Mouse (Mus musculus): Measurements from ENCODE around the gene Adam15.

Gene Adam15

DNA sequence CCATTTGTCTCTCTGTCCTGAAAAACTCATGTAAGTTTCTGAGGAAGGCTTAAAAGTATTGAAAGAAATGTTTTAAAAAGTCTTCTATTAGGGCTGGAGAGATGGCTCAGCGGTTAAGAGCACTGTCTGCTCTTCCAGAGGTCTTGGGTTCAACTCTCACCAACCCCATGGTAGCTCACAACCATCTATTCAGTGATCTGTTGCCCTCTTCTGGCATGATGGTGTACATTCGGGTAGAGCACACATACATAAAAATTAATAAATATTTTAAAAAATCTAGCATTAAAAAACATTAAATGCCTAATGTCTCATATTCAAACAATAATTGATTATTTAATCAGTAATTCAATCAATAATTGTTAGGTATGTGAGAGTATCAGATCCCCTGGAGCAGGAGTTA is 49.3 kb downstream of the Adam15 start:
- no peak for DNase-seq (ENCODE audit: low read depth, low spot score)

DNA sequence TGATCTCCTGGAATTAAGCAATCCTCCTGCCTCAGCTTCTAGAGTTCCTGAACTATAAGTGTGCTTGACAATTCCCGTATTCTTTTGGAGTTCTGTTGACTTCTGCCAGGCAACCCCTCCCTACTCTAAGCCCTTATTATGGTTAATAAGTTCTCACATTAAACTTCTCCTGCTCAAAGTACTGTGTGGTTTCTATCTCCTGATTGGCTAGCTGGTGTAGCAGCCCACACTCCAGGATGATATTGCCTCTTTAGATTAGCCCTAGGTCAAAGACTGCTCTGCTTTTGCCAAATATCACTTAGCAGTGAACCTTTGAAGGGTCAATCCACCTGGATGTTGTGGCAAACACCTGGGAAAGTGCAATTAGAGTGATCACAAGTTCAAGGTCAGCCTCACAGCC is 49.7 kb downstream of the Adam15 start:
- DNase-seq (ENCODE audit: low read depth, low spot score): no peak

DNA sequence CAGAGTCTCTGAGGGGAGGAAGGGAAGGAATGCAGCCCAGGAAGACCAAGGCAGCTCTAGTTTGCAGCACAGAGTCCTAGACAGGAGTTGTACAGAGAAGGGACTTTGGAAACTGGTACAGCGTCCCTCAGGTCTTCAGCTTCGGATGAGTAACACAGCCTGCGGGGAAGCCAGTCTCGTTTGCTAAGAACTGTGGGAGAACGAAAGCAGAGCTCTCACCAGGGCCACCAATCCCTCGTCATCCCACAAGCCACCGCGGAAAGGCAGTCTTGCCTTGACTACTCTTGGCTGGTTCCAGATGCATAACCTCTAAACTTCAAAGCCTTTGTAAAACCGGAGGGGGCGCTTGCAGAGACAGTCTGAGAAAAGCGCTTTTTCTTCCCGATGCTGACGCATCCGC is 50.3 kb downstream of the Adam15 start:
- DNase-seq (ENCODE audit: low read depth, low spot score): no peak

DNA sequence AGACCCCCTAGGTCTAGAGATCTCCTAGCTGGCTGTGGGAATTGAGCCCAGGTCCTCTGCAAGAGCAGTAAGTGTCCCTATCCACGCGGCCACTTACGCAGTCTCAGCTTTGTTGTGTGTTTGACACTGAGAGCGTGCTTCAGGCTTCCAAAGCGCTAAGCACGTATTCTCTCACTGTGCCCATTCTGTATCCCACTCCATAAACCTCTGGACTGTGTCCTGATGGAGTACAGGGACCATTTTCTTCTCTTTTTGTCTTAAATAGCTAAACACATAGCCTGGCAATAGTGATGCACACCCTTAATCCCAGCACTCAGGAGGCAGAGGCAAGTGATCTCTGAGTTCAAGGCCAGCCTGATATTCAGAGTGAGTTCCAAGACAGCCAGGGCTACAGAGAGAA is 50.9 kb downstream of the Adam15 start:
- no peak for DNase-seq (ENCODE audit: low read depth, low spot score)

DNA sequence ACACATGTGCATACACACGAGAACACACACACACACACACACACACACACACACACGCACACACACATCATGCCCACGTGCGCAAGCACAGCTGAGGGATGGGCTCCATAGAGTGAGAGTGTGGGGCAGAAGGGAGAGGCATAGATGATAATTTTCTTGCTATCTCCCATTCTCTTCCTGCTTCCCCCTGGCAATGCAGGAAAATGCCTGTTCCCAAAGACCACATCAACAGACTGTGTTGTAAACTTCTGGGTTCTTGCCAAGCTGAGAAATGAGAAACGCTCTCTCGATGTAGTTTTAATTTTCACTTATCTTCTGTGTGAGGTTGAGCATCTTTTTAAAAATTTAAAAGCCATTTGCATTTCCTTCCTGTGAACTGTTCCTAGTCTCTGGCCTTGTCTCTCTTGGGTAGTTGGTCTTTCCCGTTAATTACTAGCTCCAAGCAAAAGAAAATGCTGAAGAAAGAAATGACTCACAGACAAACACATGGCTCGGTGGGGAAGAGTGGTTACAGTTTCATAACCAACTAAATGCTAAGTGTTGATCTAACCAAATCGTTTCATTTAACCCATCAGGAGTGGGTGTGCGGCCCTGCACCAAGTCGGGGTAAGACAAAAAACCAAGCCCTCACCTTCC is 52.9 kb downstream of the Adam15 start:
- no peak for DNase-seq (ENCODE audit: low read depth, low spot score)

DNA sequence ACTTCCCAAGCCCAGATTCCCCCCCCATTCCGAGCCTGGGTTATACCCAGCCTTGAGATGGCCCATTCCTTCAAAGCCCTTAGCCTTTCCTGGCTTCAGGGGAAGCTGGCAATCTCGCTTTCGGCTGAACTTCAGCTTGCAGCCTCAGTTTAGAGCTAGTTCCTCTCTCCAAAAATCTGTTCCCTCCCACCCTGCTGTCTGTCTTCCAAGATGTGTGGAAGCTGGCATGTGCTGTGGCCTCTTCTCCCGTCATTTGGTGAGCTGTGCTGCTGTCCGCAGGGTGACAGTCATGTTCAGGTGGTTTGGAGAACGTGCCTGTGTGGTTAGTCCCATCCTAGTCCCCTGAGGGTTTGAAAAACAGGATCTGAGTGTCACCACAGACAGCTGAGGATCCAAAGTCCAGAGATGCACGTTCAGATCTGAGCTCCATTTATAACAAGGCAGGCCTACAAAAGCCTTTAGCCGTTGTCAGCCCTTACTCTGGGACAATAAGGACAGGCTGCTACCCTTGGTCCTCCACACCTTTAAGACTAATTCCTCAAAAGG is 54.0 kb downstream of the Adam15 start:
- DNase-seq (ENCODE audit: low read depth, low spot score): no peak

DNA sequence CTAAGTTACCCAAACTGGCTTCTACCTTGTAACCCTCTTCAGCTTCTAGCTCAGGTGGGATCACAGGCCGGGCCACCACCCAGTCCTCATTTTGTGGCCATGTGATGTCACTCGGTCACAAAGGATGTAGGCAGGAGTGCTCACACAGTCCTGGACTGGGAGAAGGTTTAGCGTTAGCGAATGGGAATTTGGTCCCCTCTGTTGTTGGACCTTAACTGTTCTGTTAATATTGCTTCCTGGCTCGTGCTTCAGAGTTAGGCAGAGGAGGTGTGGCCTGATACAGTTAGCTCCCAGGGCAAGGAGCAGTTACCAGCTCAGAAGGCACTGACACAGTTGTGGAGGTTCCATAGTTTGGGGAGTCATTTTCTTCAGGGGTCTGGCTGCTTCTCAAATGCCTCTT is 55.6 kb downstream of the Adam15 start:
- no peak for DNase-seq (ENCODE audit: low read depth, low spot score)

DNA sequence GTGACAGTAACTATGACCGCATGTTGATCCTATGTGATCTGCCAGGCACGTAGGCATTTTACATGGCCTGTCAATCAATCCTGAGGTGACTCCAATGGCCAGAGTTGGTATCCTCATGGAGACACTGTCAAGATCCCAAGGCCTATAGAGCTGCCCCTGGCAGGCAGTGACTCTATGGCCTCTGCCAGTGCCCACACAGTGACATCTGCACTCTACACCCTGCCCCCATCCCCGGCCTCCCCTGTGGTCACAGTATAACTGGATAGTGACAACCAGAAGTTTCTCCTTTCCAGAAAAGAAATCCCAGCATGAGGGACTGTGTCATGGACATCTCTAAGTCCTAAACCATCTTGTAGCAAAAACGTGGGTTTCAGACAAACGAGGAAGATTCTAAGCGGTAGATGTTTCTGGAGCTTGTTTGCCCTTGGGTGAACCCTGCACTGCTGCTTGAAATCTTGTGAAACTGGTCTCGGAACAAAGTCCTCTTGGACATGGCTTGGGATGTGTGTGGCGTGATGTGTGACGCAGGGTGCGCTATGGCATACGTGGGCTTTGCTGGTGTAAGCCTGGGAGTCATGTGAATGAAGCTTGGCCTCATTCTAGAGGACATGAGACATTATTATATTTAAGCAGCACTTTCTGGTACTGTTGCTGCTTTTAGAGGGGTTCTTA is 56.4 kb downstream of the Adam15 start:
- no peak for DNase-seq (ENCODE audit: low read depth, low spot score)

DNA sequence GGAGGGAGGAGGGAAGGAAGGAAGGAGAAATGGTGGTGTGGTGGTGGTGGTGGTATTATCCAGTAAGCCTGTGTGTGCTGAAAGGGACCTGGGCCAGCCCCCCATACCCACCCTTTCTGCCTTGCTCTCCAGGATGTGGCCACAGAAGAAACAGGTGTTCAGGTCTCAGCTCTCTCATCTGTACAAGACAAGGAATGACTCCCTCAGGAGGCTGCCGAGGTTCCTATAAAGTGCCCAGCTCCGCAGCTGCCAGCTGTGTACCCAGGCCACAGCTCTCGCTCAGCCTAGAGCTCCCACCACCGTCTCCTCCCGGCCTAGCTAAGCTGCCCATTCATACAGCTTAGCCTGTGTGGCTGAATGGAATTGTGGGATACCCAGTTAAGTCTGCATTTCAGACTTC is 57.5 kb downstream of the Adam15 start:
- no peak for DNase-seq (ENCODE audit: low read depth, low spot score)

DNA sequence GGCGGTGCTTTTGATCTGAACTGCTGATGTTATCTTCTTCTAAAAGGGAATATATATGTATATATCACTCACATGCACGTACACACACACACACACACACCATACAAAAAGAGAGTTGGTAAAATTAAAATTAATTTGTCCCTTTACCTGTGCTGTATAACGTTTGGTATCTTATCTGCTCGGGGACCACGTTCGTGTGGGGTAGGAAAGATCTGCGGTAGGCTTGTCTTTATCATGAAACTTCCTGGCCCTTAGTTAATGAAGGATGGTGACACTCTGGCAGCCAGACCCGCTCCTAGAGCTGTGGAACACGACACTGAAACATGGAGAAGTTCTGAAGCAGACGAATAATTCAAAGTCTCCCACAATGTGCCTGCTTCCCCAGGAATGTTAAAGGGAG is 57.9 kb downstream of the Adam15 start:
- DNase-seq (ENCODE audit: low read depth, low spot score): no peak

Measured in WW6 (cell line).